Mouse (Mus musculus): ENCODE data around the gene Arhgap4. TPM values are rescaled to one million over a fixed set of nuclear protein-coding genes. Genes with fewer than 3 reads are reported as not detected.

The Arhgap4 gene
- polyA plus RNA-seq, 1 experiment = 0.24 TPM

- Histone ChIP-seq H3K36me3 (ENCODE audit: control insufficient read depth, insufficient read depth) (no peaks in the 10 kb centered on the region), H3ac (ENCODE audit: control insufficient read depth, insufficient read length) (no peak overlapping the region), H3K27me3 (ENCODE audit: control insufficient read depth, insufficient read depth, insufficient read length) (peaks cover 4% of the 10 kb centered on the region), H3K4me3 (no peak overlapping the region), H3K4me2 (ENCODE audit: low read depth) (peak overlapping the region; percentile 61), H3K79me2 (ENCODE audit: control insufficient read depth, insufficient read depth) (no peaks in the 10 kb centered on the region)
- no peak for TF ChIP-seq REST (IDR thresholded peaks at IDR 0.05; ENCODE audit: insufficient read depth, insufficient read length)
- no peak for TF ChIP-seq MAX (IDR thresholded peaks at IDR 0.05; ENCODE audit: low read depth)
Observed at GRCm38 (mm10) chrX:73880194-73881035, 41.3 kb downstream of the Arhgap4 start.

- Histone ChIP-seq H3K79me2 (ENCODE audit: control insufficient read depth, insufficient read depth) (no peaks in the 10 kb centered on the region), H3K4me3 (no peak overlapping the region), H3K27me3 (ENCODE audit: control insufficient read depth, insufficient read depth, insufficient read length) (peaks cover 4% of the 10 kb centered on the region), H3K36me3 (ENCODE audit: control insufficient read depth, insufficient read depth) (no peaks in the 10 kb centered on the region), H3ac (ENCODE audit: control insufficient read depth, insufficient read length) (no peak overlapping the region), H3K4me2 (ENCODE audit: low read depth) (no peak overlapping the region)
- TF ChIP-seq USF1 (IDR thresholded peaks at IDR 0.05; ENCODE audit: low read depth) (no peak), E2F4 (IDR thresholded peaks at IDR 0.05; ENCODE audit: insufficient read depth) (no peak), TCF3 (IDR thresholded peaks at IDR 0.05; ENCODE audit: insufficient read length, low read depth) (no peak), MYOG (IDR thresholded peaks at IDR 0.05; ENCODE audit: control insufficient read depth in 1 of 3, insufficient read depth in 1 of 3, insufficient read length in 2 of 3, low read depth in 2 of 3) (no peak), POLR2AphosphoS2 (IDR thresholded peaks at IDR 0.05; ENCODE audit: insufficient read length, low read depth) (no peak), POLR2A (IDR thresholded peaks at IDR 0.05; ENCODE audit: insufficient read length, low read depth) (no peak), TCF12 (IDR thresholded peaks at IDR 0.05; ENCODE audit: insufficient read depth, poor library complexity, severe bottlenecking) (no peak), MYOD1 (IDR thresholded peaks at IDR 0.05; ENCODE audit: control insufficient read depth in 1 of 3, insufficient read length in 2 of 3, low read depth in 2 of 3) (no peak), REST (IDR thresholded peaks at IDR 0.05; ENCODE audit: insufficient read depth, insufficient read length) (no peak), MAX (IDR thresholded peaks at IDR 0.05; ENCODE audit: low read depth) (no peak), SRF (IDR thresholded peaks at IDR 0.05; ENCODE audit: control insufficient read depth, insufficient read length, low read depth) (no peak), CEBPB (IDR thresholded peaks at IDR 0.05; ENCODE audit: insufficient read depth, poor library complexity, severe bottlenecking) (no peak)
Observed at GRCm38 (mm10) chrX:73877014-73877413, 44.7 kb downstream of the Arhgap4 start.

GRCm38 (mm10) chrX:73875881-73876280 is 45.8 kb downstream of the Arhgap4 start:
- Histone ChIP-seq H3ac (ENCODE audit: control insufficient read depth, insufficient read length) (no peak overlapping the region), H3K79me2 (ENCODE audit: control insufficient read depth, insufficient read depth) (no peaks in the 10 kb centered on the region), H3K36me3 (ENCODE audit: control insufficient read depth, insufficient read depth) (no peaks in the 10 kb centered on the region), H3K4me2 (ENCODE audit: low read depth) (no peak overlapping the region), H3K27me3 (ENCODE audit: control insufficient read depth, insufficient read depth, insufficient read length) (peaks cover 4% of the 10 kb centered on the region), H3K4me3 (no peak overlapping the region)
- no peak for TF ChIP-seq TCF3 (IDR thresholded peaks at IDR 0.05; ENCODE audit: insufficient read length, low read depth)
- TF ChIP-seq REST (IDR thresholded peaks at IDR 0.05; ENCODE audit: insufficient read depth, insufficient read length) = no peak
- no peak for TF ChIP-seq MYOD1 (IDR thresholded peaks at IDR 0.05; ENCODE audit: control insufficient read depth in 1 of 3, insufficient read length in 2 of 3, low read depth in 2 of 3)
- TF ChIP-seq SRF (IDR thresholded peaks at IDR 0.05; ENCODE audit: control insufficient read depth, insufficient read length, low read depth) = no peak
- TF ChIP-seq E2F4 (IDR thresholded peaks at IDR 0.05; ENCODE audit: insufficient read depth) = no peak
- no peak for TF ChIP-seq POLR2A (IDR thresholded peaks at IDR 0.05; ENCODE audit: insufficient read length, low read depth)
- TF ChIP-seq CEBPB (IDR thresholded peaks at IDR 0.05; ENCODE audit: insufficient read depth, poor library complexity, severe bottlenecking) = no peak
- no peak for TF ChIP-seq MYOG (IDR thresholded peaks at IDR 0.05; ENCODE audit: control insufficient read depth in 1 of 3, insufficient read depth in 1 of 3, insufficient read length in 2 of 3, low read depth in 2 of 3)
- no peak for TF ChIP-seq MAX (IDR thresholded peaks at IDR 0.05; ENCODE audit: low read depth)
- no peak for TF ChIP-seq TCF12 (IDR thresholded peaks at IDR 0.05; ENCODE audit: insufficient read depth, poor library complexity, severe bottlenecking)
- TF ChIP-seq USF1 (IDR thresholded peaks at IDR 0.05; ENCODE audit: low read depth) = no peak
- no peak for TF ChIP-seq POLR2AphosphoS2 (IDR thresholded peaks at IDR 0.05; ENCODE audit: insufficient read length, low read depth)

- no peak for TF ChIP-seq MYOG (IDR thresholded peaks at IDR 0.05; ENCODE audit: control insufficient read depth in 1 of 3, insufficient read depth in 1 of 3, insufficient read length in 2 of 3, low read depth in 2 of 3)
- no peak for TF ChIP-seq MYOD1 (IDR thresholded peaks at IDR 0.05; ENCODE audit: control insufficient read depth in 1 of 3, insufficient read length in 2 of 3, low read depth in 2 of 3)
- TF ChIP-seq CEBPB (IDR thresholded peaks at IDR 0.05; ENCODE audit: insufficient read depth, poor library complexity, severe bottlenecking) = no peak
- TF ChIP-seq TCF12 (IDR thresholded peaks at IDR 0.05; ENCODE audit: insufficient read depth, poor library complexity, severe bottlenecking) = no peak
- TF ChIP-seq E2F4 (IDR thresholded peaks at IDR 0.05; ENCODE audit: insufficient read depth) = no peak
- TF ChIP-seq TCF3 (IDR thresholded peaks at IDR 0.05; ENCODE audit: insufficient read length, low read depth) = no peak
- no peak for TF ChIP-seq USF1 (IDR thresholded peaks at IDR 0.05; ENCODE audit: low read depth)
- no peak for TF ChIP-seq SRF (IDR thresholded peaks at IDR 0.05; ENCODE audit: control insufficient read depth, insufficient read length, low read depth)
- TF ChIP-seq MAX (IDR thresholded peaks at IDR 0.05; ENCODE audit: low read depth) = no peak
- TF ChIP-seq POLR2A (IDR thresholded peaks at IDR 0.05; ENCODE audit: insufficient read length, low read depth) = no peak
- TF ChIP-seq POLR2AphosphoS2 (IDR thresholded peaks at IDR 0.05; ENCODE audit: insufficient read length, low read depth) = no peak
- TF ChIP-seq REST (IDR thresholded peaks at IDR 0.05; ENCODE audit: insufficient read depth, insufficient read length) = no peak
- Histone ChIP-seq H3ac (ENCODE audit: control insufficient read depth, insufficient read length) (no peak overlapping the region), H3K79me2 (ENCODE audit: control insufficient read depth, insufficient read depth) (no peaks in the 10 kb centered on the region), H3K4me2 (ENCODE audit: low read depth) (no peak overlapping the region), H3K27me3 (ENCODE audit: control insufficient read depth, insufficient read depth, insufficient read length) (no peaks in the 10 kb centered on the region), H3K36me3 (ENCODE audit: control insufficient read depth, insufficient read depth) (no peaks in the 10 kb centered on the region), H3K4me3 (no peak overlapping the region)
Observed at GRCm38 (mm10) chrX:73871956-73872355, 49.7 kb downstream of the Arhgap4 start.
